13 mouse cellular contexts compared by ENCODE assay signal in genomic region chr13:120299991-120300442, GRCm38 (mm10). TPM values are rescaled to one million over a fixed set of nuclear protein-coding genes. Genes with fewer than 3 reads are reported as not detected.
DNase-seq lines count a peak whose midpoint lies in the region; ATAC-seq lines count a peak whose summit lies in the region.
"Had no signal": no experiment of that assay in that cellular context is flagged by ENCODE, and none has a peak within 500 bp of the region (broad histone marks: within the 10 kb centered on the region; RNA-seq: fewer than 3 reads in every experiment).

Gene BC147527 (plus strand): TSS chr13:120300392.

- peak; percentile 6 for DNase-seq in layer of hippocampus, adult 9-11 months
- no peak for DNase-seq in layer of hippocampus, postnatal 25 days (ENCODE audit: extremely low spot score in 1 of 2, low spot score in 1 of 2)
- peak; percentile 0 for DNase-seq in R1 (ENCODE audit: low read depth, low spot score)
- peak; percentile 56 to 69 for DNase-seq in thymus, postnatal 10 days (ENCODE audit: low spot score in 2 of 2)
- no peak for DNase-seq in left cerebral cortex, postnatal 25 days (ENCODE audit: low spot score in 2 of 2)
- DNase-seq in adrenal gland, adult 8-10 months, result no peak

- intact Hi-C loops in left cerebral cortex, postnatal 25 days (cut with DNase I), result no loop called here

- H3K27ac ChIP-seq in hindbrain, embryonic 13.5 days, result no peak within 1 kb of the TSS
- H3K27ac ChIP-seq: embryonic facial prominence, embryonic 12.5 days; liver, embryonic 15.5 days had no signal

- 63% methylated on average over 2 of the region's 2 CpGs for WGBS in hindbrain, embryonic 13.5 days

- no peaks in the 10 kb centered on the region for H3K36me3 ChIP-seq in hindbrain, embryonic 13.5 days
- H3K36me3 ChIP-seq: embryonic facial prominence, embryonic 12.5 days; liver, embryonic 15.5 days had no signal

- no peaks in the 10 kb centered on the region for H3K4me1 ChIP-seq in hindbrain, embryonic 13.5 days (replicated peaks)
- H3K4me1 ChIP-seq: embryonic facial prominence, embryonic 12.5 days; liver, embryonic 15.5 days had no signal

- H3K9me3 ChIP-seq in hindbrain, embryonic 13.5 days, result no peaks in the 10 kb centered on the region
- H3K9me3 ChIP-seq: embryonic facial prominence, embryonic 12.5 days; liver, embryonic 15.5 days had no signal

- ATAC-seq in megakaryocyte, adult 5-6 weeks (ENCODE audit: poor library complexity, severe bottlenecking), result peak; percentile 93
- ATAC-seq in hindbrain, embryonic 13.5 days (ENCODE audit: low FRiP score), result no peak
- ATAC-seq: hindbrain, embryonic 16.5 days had no signal

- no peak within 1 kb of the TSS for H3K4me3 ChIP-seq in hindbrain, embryonic 13.5 days
- H3K4me3 ChIP-seq: embryonic facial prominence, embryonic 12.5 days; liver, embryonic 15.5 days had no signal

- H3K9ac ChIP-seq in hindbrain, embryonic 13.5 days, result no peak within 1 kb of the TSS
- H3K9ac ChIP-seq: embryonic facial prominence, embryonic 12.5 days; liver, embryonic 15.5 days had no signal

- no peak within 1 kb of the TSS for H3K4me2 ChIP-seq in hindbrain, embryonic 13.5 days
- H3K4me2 ChIP-seq: embryonic facial prominence, embryonic 12.5 days; liver, embryonic 15.5 days had no signal

- H3K27me3 ChIP-seq in hindbrain, embryonic 13.5 days, result no peaks in the 10 kb centered on the region
- H3K27me3 ChIP-seq: embryonic facial prominence, embryonic 12.5 days; liver, embryonic 15.5 days had no signal

RNA-seq across cellular contexts. Expression of gene BC147527, which starts in this region (rescaled TPM):
- not detected for total RNA-seq in layer of hippocampus, postnatal 25 days (2021)
- total RNA-seq in megakaryocyte, adult 5-6 weeks (2015), result 46.3 and 48.8 TPM in 2 replicates
- 48.0 and 70.9 TPM in 2 replicates for total RNA-seq in megakaryocyte, adult 5-6 weeks (2017)
- not detected for total RNA-seq in left cerebral cortex, postnatal 25 days (2021)
- under 1 TPM in 1 of 4 experiments, not detected in 3; 0.38 TPM for total RNA-seq in adrenal gland, adult 8-10 months (2022)
- polyA plus RNA-seq in hindbrain, embryonic 13.5 days (2015; fragmentation: Nextera tagmentation; extraction: Ambion mirVana), result 0.10 TPM in 1 of 2 replicates, not detected in the other
- total RNA-seq: gastrocnemius, adult 18-20 months had no signal
- polyA plus RNA-seq: embryonic facial prominence, embryonic 12.5 days; hindbrain, embryonic 16.5 days; neural tube, embryonic 14.5 days had no signal

Comparison
In these comparisons a context has a peak if more than half of its experiments do, and no peak if none do; other contexts are left out.
1. RNA of gene BC147527 (total RNA-seq): 46.3 to 70.9 TPM in megakaryocyte, adult 5-6 weeks; not detected in left cerebral cortex, postnatal 25 days, 0.38 TPM in adrenal gland, adult 8-10 months and not detected in layer of hippocampus, postnatal 25 days; every median in the first group is over 10 times any median in the second.
2. DNase-seq: peak in layer of hippocampus, adult 9-11 months (single experiment), R1 (single experiment) and thymus, postnatal 10 days (2 of 2); none in layer of hippocampus, postnatal 25 days (0 of 2), left cerebral cortex, postnatal 25 days (0 of 2) and adrenal gland, adult 8-10 months (single experiment).